Mouse (Mus musculus): ENCODE results near the gene Tet2. TPM values are rescaled to one million over a fixed set of nuclear protein-coding genes. Genes with fewer than 3 reads are reported as not detected.

Gene Tet2
- polyA plus RNA-seq, 1 experiment: 24.3 TPM

DNA sequence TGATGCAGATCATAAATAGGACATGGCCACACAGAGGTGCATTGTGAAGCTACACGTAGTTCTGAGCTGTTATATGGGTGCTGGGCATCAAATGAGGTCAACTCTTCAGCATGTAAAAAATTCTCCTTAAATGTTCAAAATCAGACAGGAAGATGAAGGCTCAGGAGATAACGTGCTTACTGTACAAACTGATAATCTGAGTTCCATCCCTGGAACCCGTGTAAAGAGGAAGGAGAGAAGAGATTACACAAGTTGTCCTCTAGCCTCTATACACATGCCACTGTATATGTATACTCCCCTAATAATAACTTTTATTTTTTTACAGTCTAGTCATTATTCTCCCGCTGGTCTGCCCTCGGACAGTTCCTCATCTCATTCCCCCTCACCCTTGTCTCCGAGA, 21.7 kb downstream of the Tet2 start:
- Histone ChIP-seq H3K4me1 (ENCODE audit: control insufficient read depth, insufficient read depth, low read length) (no peaks in the 10 kb centered on the region), H3K27ac (ENCODE audit: insufficient read depth, low read length) (no peak overlapping the region), H3K4me3 (ENCODE audit: insufficient read depth, low read length) (no peak overlapping the region)
- no peak for TF ChIP-seq POLR2A (IDR thresholded peaks at IDR 0.05; ENCODE audit: low read depth, low read length)
- no peak for TF ChIP-seq CTCF (IDR thresholded peaks at IDR 0.05; ENCODE audit: borderline replicate concordance, insufficient read depth, low read length)

DNA sequence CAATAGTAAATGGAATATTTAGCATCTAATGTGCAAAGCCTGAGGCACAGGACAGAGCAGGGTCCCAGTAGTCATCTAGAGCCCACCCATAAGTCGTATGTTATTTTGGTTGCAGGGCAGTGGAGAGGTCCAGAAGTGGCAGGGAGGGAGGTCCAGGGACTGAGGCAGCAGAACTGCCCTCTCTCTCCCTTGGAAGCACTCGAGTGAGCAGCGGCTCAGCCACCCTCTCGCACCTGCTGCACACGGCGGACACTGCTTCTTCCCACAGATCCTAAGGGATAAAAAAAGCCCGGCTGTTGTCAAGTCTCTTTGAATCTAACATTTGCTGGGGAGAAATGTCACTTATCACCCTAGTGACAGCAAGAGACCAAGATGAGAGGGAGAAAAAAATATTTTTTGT, 22.6 kb downstream of the Tet2 start:
- TF ChIP-seq CTCF (IDR thresholded peaks at IDR 0.05; ENCODE audit: borderline replicate concordance, insufficient read depth, low read length) (no peak), POLR2A (IDR thresholded peaks at IDR 0.05; ENCODE audit: low read depth, low read length) (no peak)
- H3K4me3 ChIP-seq (ENCODE audit: insufficient read depth, low read length): no peak overlapping the region
- no peaks in the 10 kb centered on the region for H3K4me1 ChIP-seq (ENCODE audit: control insufficient read depth, insufficient read depth, low read length)
- H3K27ac ChIP-seq (ENCODE audit: insufficient read depth, low read length): no peak overlapping the region

DNA sequence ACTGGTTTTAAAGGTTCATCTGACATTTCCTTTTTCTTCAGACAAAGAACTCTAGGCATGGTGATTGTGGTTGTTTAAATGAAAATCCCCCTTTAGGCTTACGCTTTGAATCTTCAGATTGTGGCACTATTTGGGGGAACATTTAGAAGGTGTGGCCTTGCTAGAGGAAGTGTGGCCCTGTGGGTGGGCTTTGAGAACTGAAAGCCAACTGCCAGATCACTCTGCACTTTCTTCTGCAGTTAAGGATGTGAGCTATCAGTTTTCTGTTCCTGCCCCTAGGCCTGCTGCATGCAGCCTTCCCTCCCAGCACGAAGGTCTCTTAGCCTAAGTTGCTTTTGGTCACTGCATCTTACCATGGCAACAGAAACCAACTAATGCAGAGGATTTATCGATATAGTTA, 26.1 kb downstream of the Tet2 start:
- no peak for TF ChIP-seq CTCF (IDR thresholded peaks at IDR 0.05; ENCODE audit: borderline replicate concordance, insufficient read depth, low read length)
- TF ChIP-seq POLR2A (IDR thresholded peaks at IDR 0.05; ENCODE audit: low read depth, low read length): no peak
- Histone ChIP-seq H3K4me1 (ENCODE audit: control insufficient read depth, insufficient read depth, low read length) (no peaks in the 10 kb centered on the region), H3K27ac (ENCODE audit: insufficient read depth, low read length) (no peak overlapping the region), H3K4me3 (ENCODE audit: insufficient read depth, low read length) (no peak overlapping the region)

DNA sequence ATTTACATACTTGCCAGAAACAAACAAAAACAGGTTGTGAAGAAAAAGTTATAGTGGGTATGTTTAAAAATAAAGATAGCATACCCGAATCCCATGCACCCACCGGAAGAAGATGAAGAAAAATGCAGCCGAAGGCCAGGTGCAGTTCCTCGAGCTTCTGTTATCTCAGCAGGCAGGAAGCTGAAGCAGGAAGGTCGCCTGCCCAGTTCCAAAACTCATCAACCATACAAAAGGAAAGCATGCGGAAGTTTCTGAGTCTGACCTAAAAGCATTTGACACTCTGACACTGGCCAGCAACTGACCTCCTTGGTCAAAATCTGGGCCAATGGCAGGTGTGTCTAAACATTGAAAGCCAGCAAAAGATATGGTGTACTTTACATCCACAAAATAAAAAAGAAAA, 26.8 kb downstream of the Tet2 start:
- Histone ChIP-seq H3K4me1 (ENCODE audit: control insufficient read depth, insufficient read depth, low read length) (no peaks in the 10 kb centered on the region), H3K27ac (ENCODE audit: insufficient read depth, low read length) (no peak overlapping the region), H3K4me3 (ENCODE audit: insufficient read depth, low read length) (no peak overlapping the region)
- TF ChIP-seq CTCF (IDR thresholded peaks at IDR 0.05; ENCODE audit: borderline replicate concordance, insufficient read depth, low read length) (no peak), POLR2A (IDR thresholded peaks at IDR 0.05; ENCODE audit: low read depth, low read length) (no peak)

DNA sequence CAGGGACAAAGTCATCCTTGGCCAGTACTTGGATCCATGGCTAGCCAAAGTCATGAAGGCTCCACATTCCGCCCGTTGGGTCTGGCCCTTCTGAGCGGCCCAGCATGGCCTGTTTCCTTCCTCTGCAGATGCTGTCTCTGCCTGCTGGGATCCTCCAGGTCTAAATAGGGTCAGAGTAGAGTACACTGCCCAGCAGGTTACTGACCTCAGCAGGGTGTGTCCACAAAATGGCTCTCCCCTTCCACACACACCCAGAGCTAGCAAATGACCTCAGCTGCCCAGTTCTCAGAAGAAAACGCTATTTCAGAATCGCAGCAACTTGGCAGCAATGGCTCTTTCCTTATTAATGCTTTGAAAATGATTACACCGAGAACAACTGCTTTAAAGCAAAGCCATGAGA, 27.5 kb downstream of the Tet2 start:
- H3K4me1 ChIP-seq (ENCODE audit: control insufficient read depth, insufficient read depth, low read length): no peaks in the 10 kb centered on the region
- H3K27ac ChIP-seq (ENCODE audit: insufficient read depth, low read length): no peak overlapping the region
- no peak overlapping the region for H3K4me3 ChIP-seq (ENCODE audit: insufficient read depth, low read length)
- TF ChIP-seq CTCF (IDR thresholded peaks at IDR 0.05; ENCODE audit: borderline replicate concordance, insufficient read depth, low read length) (no peak), POLR2A (IDR thresholded peaks at IDR 0.05; ENCODE audit: low read depth, low read length) (no peak)

DNA sequence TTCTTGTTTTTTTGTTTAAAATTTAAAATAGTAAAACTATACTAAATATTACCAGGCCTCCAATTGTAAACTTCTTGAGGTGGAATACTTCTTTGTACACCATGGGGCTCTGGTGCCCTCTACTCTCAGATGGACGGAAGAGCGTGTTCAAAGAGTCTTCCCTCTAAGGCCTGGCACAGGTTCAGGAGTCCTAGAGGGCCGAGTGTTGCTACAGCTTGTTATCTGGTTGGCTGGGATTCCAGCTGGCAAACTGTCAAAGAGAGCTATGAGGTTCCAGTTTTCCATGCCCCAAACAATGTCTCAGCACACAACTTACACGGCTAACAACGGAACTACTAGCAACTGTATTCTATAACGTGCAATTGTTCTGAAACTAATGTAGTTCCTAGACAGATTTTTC, 28.8 kb downstream of the Tet2 start:
- no peak overlapping the region for H3K4me3 ChIP-seq (ENCODE audit: insufficient read depth, low read length)
- no peaks in the 10 kb centered on the region for H3K4me1 ChIP-seq (ENCODE audit: control insufficient read depth, insufficient read depth, low read length)
- no peak for TF ChIP-seq POLR2A (IDR thresholded peaks at IDR 0.05; ENCODE audit: low read depth, low read length)
- TF ChIP-seq CTCF (IDR thresholded peaks at IDR 0.05; ENCODE audit: borderline replicate concordance, insufficient read depth, low read length): no peak
- H3K27ac ChIP-seq (ENCODE audit: insufficient read depth, low read length): no peak overlapping the region

DNA sequence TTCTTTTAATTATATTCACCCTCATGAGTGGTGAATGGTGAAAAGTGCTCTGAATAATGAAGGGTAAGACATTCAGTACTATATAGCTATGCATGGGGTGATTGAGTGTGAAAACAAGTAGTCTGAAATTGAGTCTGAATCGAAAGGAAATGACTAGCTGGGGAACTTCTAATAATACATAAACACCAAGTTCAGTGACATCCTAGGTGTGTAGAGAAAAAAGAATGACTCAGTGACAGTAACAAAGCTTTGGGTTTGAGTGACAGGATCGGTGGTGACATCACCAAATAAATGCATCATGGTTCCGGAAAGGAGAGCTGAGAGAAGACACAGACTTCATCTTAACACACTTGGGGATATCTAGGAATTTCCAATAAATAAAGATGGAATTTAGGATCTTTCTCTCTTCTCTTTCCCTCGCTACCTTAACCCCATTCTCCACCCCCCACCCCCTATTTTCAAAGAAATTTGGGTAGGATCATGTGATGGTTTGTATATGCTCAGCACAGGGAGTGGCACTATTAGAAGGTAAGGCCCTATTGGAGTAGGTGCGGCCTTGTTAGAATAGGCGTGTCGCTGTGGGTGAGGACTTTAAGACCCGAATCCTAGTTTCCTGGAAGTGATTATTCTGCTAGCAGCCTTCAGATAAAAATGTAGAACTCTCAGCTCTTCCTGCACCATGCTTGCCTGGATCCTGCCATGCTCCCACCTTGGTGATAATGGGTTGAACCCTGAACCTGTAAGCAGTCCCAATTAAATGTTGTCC, 29.6 kb downstream of the Tet2 start:
- TF ChIP-seq CTCF (IDR thresholded peaks at IDR 0.05; ENCODE audit: borderline replicate concordance, insufficient read depth, low read length): no peak
- TF ChIP-seq POLR2A (IDR thresholded peaks at IDR 0.05; ENCODE audit: low read depth, low read length): no peak
- Histone ChIP-seq H3K27ac (ENCODE audit: insufficient read depth, low read length) (no peak overlapping the region), H3K4me1 (ENCODE audit: control insufficient read depth, insufficient read depth, low read length) (no peaks in the 10 kb centered on the region), H3K4me3 (ENCODE audit: insufficient read depth, low read length) (no peak overlapping the region)

DNA sequence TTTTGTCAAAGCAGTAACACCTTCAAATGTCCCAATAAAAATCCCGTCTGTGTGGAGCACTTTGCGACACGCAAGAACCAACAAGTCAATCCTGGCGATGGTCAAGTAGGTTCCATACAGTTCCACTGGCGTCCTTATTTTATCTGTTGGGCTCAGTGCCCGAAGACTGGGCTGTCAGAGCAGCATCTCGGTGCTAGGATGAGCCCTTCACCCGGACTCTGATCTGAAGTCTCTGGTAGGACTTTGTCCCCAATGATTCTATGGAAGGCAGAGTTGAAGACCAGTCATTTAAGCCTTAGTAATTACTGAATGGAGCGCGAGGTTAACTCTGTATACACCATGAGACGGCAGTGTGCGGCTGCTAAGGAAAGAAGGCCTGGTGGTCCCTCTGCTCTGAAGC, 30.6 kb downstream of the Tet2 start:
- Histone ChIP-seq H3K4me1 (ENCODE audit: control insufficient read depth, insufficient read depth, low read length) (no peaks in the 10 kb centered on the region), H3K27ac (ENCODE audit: insufficient read depth, low read length) (no peak overlapping the region), H3K4me3 (ENCODE audit: insufficient read depth, low read length) (no peak overlapping the region)
- TF ChIP-seq CTCF (IDR thresholded peaks at IDR 0.05; ENCODE audit: borderline replicate concordance, insufficient read depth, low read length) (no peak), POLR2A (IDR thresholded peaks at IDR 0.05; ENCODE audit: low read depth, low read length) (no peak)

DNA sequence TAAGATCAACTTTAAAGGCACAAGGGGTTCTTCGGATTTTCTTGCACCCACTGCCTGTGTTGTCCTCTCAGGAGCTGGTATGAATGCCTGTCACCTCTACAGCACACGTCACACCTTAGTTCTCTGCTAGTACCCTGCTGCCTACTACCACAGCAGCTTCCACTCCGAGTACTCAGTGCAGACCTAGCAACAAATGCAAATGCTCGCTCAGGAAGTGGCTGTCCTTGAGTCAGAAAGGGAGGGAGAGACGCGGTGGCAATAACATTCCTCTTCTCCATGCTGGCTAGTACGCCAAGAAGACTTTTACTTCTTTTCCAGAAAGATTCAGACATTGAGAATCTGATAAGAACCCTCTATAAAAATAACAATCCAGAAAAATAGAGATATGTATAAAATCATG, 31.5 kb downstream of the Tet2 start:
- TF ChIP-seq CTCF (IDR thresholded peaks at IDR 0.05; ENCODE audit: borderline replicate concordance, insufficient read depth, low read length) (no peak), POLR2A (IDR thresholded peaks at IDR 0.05; ENCODE audit: low read depth, low read length) (no peak)
- no peak overlapping the region for H3K27ac ChIP-seq (ENCODE audit: insufficient read depth, low read length)
- no peaks in the 10 kb centered on the region for H3K4me1 ChIP-seq (ENCODE audit: control insufficient read depth, insufficient read depth, low read length)
- no peak overlapping the region for H3K4me3 ChIP-seq (ENCODE audit: insufficient read depth, low read length)

DNA sequence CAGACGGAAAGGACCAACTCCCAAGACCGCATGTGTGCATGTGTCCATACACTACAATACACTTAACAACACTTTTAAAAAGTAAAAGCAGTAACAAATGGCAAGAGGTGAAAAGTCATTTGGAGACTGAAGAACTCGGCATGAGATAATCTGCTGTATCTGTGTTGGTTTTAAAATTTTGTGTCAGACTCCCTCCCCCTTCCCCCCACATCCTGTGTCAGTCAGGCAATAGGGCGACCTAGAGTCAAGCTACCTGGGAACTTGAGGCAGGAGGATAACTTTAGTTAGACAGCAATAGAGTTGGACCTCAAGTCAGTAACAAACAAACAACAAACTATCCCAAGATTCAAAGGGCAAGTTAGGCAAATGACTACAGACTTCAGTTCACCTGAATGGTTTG, 34.6 kb downstream of the Tet2 start:
- H3K4me1 ChIP-seq (ENCODE audit: control insufficient read depth, insufficient read depth, low read length): no peaks in the 10 kb centered on the region
- H3K27ac ChIP-seq (ENCODE audit: insufficient read depth, low read length): no peak overlapping the region
- H3K4me3 ChIP-seq (ENCODE audit: insufficient read depth, low read length): no peak overlapping the region
- no peak for TF ChIP-seq CTCF (IDR thresholded peaks at IDR 0.05; ENCODE audit: borderline replicate concordance, insufficient read depth, low read length)
- TF ChIP-seq POLR2A (IDR thresholded peaks at IDR 0.05; ENCODE audit: low read depth, low read length): no peak

All from embryonic fibroblast, embryonic 13.5 days (primary cell).